In genomic region chr2:131770852-131771251, GRCm38 (mm10) we compare ENCODE assay signal across 9 mouse cellular contexts.
DNase-seq lines count a peak whose midpoint lies in the region; ATAC-seq and TF ChIP-seq lines count a peak whose summit lies in the region.
"Had no signal": no experiment of that assay in that cellular context is flagged by ENCODE, and none has a peak within 500 bp of the region (broad histone marks: within the 10 kb centered on the region; RNA-seq: fewer than 3 reads in every experiment).

No protein-coding gene starts in this region.

- intact Hi-C loops in left cerebral cortex, postnatal 4 days (cut with DNase I): no loop called here

- H3K27me3 ChIP-seq in liver, adult 2 months (ENCODE audit: control insufficient read depth, insufficient read depth, low read length): no peaks in the 10 kb centered on the region
- no peaks in the 10 kb centered on the region for H3K27me3 ChIP-seq in liver, embryonic 12.5 days (replicated peaks)
- H3K27me3 ChIP-seq in small intestine, adult 2 months (ENCODE audit: control insufficient read depth, insufficient read depth, low read length): no peaks in the 10 kb centered on the region
- H3K27me3 ChIP-seq: neural tube, embryonic 12.5 days had no signal

- no peaks in the 10 kb centered on the region for H3K79me2 ChIP-seq in liver, adult 2 months (ENCODE audit: control insufficient read depth, insufficient read depth, low read length)

- H3K27ac ChIP-seq in liver, adult 2 months (replicated peaks; ENCODE audit: insufficient read depth, low read depth, low read length): no peak overlapping the region
- no peak overlapping the region for H3K27ac ChIP-seq in liver, embryonic 12.5 days
- no peak overlapping the region for H3K27ac ChIP-seq in small intestine, adult 2 months (ENCODE audit: insufficient read depth, low read depth, low read length)
- H3K27ac ChIP-seq: neural tube, embryonic 12.5 days had no signal

- 58% methylated on average over 5 of the region's 5 CpGs for WGBS in liver, adult 2 months
- 48% methylated on average over 5 of the region's 5 CpGs for WGBS in liver, embryonic 12.5 days (ENCODE audit: insufficient replicate concordance)
- WGBS in small intestine, adult 2 months: 51% methylated on average over 5 of the region's 5 CpGs

- no peaks in the 10 kb centered on the region for H3K36me3 ChIP-seq in liver, adult 2 months (ENCODE audit: control insufficient read depth, insufficient read depth, low read length)
- no peaks in the 10 kb centered on the region for H3K36me3 ChIP-seq in liver, embryonic 12.5 days
- no peaks in the 10 kb centered on the region for H3K36me3 ChIP-seq in small intestine, adult 2 months (ENCODE audit: control insufficient read depth, insufficient read depth, low read length)
- H3K36me3 ChIP-seq: neural tube, embryonic 12.5 days had no signal

- H3K9me3 ChIP-seq in liver, embryonic 12.5 days (replicated peaks): no peaks in the 10 kb centered on the region
- H3K9me3 ChIP-seq: neural tube, embryonic 12.5 days had no signal

- peak; percentile 26 for DNase-seq in liver, adult 2 months (ENCODE audit: extremely low read depth, low read depth, low spot score)
- peak; percentile 78 for DNase-seq in ZHBTc4 (ENCODE audit: low read depth, low spot score)
- DNase-seq in cerebellum, postnatal 14 days: peak; percentile 75 to 78
- peak; percentile 23 to 46 for DNase-seq in kidney, adult 8-10 months
- peak; percentile 55 for DNase-seq in left cerebral cortex, postnatal 4 days
- no peak for DNase-seq in natural killer cell, adult 2 months (ENCODE audit: low spot score in 2 of 2)

- H3K4me3 ChIP-seq in liver, adult 2 months (ENCODE audit: insufficient read depth, low read depth, low read length): no peak overlapping the region
- no peak overlapping the region for H3K4me3 ChIP-seq in liver, embryonic 12.5 days
- no peak overlapping the region for H3K4me3 ChIP-seq in small intestine, adult 2 months (ENCODE audit: low read depth, low read length)
- H3K4me3 ChIP-seq: neural tube, embryonic 12.5 days had no signal

- no peak for ATAC-seq in liver, embryonic 12.5 days

- TF ChIP-seq POLR2A in liver, adult 2 months (IDR thresholded peaks at IDR 0.05; ENCODE audit: extremely low read depth, insufficient read depth, low read length): no peak
- no peak for TF ChIP-seq POLR2A in small intestine, adult 2 months (IDR thresholded peaks at IDR 0.05; ENCODE audit: low read depth, low read length)

- no peak overlapping the region for H3K4me2 ChIP-seq in liver, embryonic 12.5 days
- H3K4me2 ChIP-seq: neural tube, embryonic 12.5 days had no signal

- no peaks in the 10 kb centered on the region for H3K4me1 ChIP-seq in liver, adult 2 months (ENCODE audit: control insufficient read depth, insufficient read depth, low read length)
- H3K4me1 ChIP-seq in liver, embryonic 12.5 days: no peaks in the 10 kb centered on the region
- H3K4me1 ChIP-seq in small intestine, adult 2 months (ENCODE audit: control insufficient read depth, insufficient read depth, insufficient read length, low read length): no peaks in the 10 kb centered on the region
- H3K4me1 ChIP-seq: neural tube, embryonic 12.5 days had no signal

- peak; percentile 42 for TF ChIP-seq CTCF in liver, adult 2 months (IDR thresholded peaks at IDR 0.05; ENCODE audit: low read depth, low read length)
- peak; percentile 54; the same call in 1 of the 2 replicates for TF ChIP-seq CTCF in small intestine, adult 2 months (IDR thresholded peaks at IDR 0.05; ENCODE audit: extremely low read depth, insufficient read length, insufficient replicate concordance, low read depth, low read length)

- no peak overlapping the region for H3K9ac ChIP-seq in liver, adult 2 months (ENCODE audit: low read depth, low read length)
- H3K9ac ChIP-seq in liver, embryonic 12.5 days: no peak overlapping the region
- H3K9ac ChIP-seq: neural tube, embryonic 12.5 days had no signal

Comparison
In these comparisons a context has a peak if more than half of its experiments do, and no peak if none do; other contexts are left out.
1. DNase-seq: peak in liver, adult 2 months (single experiment), ZHBTc4 (single experiment), cerebellum, postnatal 14 days (2 of 2), kidney, adult 8-10 months (2 of 2) and left cerebral cortex, postnatal 4 days (single experiment); none in natural killer cell, adult 2 months (0 of 2).